Mouse (Mus musculus): ENCODE results near the gene Det1.

The Det1 gene

GRCm38 (mm10) chr7:78854051-78854450 is 7.0 kb upstream of the Det1 start:
- DNase-seq (ENCODE audit: low read depth, low spot score) = no peak

DNA sequence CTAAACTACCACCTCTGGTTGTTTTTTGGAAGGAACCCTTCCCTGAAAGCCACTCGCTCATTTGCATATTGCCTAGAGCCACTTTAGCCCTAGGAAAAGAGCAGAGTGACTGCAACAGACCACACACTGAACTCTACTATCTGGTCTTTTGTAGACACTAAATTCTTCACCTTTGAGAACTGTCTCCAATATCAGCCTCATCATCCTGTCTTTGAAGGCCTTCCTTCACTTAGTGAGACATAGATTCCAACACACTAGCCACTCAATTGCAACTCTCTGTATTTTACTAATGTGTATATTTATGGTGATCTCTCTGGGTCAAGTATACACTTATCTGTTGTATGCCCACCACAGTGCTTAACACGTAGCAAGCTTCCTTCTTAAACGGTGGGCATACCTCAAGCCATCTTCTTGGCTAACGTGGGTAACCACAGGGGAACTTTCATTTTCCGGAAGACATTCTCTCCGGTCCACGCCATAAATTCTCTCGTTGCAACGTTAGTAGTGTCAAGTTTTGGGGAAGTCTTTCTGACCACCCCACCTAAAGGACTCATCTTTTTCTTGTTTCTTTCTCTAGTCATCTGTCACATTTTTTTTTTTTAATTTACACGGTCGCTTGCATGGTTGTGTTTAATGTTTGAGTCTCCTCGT is 872 bp downstream of the Det1 start:
- DNase-seq (ENCODE audit: low read depth, low spot score) = no peak

- DNase-seq (ENCODE audit: low read depth, low spot score) = no peak
Observed at GRCm38 (mm10) chr7:78841601-78842000, 5.5 kb downstream of the Det1 start.

- DNase-seq (ENCODE audit: low read depth, low spot score) = no peak
Observed at GRCm38 (mm10) chr7:78837250-78837649, 9.8 kb downstream of the Det1 start.

- DNase-seq (ENCODE audit: low read depth, low spot score) = no peak
Observed at GRCm38 (mm10) chr7:78835656-78836055, 11.4 kb downstream of the Det1 start.

- DNase-seq (ENCODE audit: low read depth, low spot score) = no peak
Observed at GRCm38 (mm10) chr7:78827749-78828362, 19.2 kb downstream of the Det1 start.

GRCm38 (mm10) chr7:78826682-78827385 is 20.2 kb downstream of the Det1 start:
- DNase-seq (ENCODE audit: low read depth, low spot score) = no peak

- no peak for DNase-seq (ENCODE audit: low read depth, low spot score)
Observed at GRCm38 (mm10) chr7:78818336-78818735, 28.7 kb downstream of the Det1 start.

DNA sequence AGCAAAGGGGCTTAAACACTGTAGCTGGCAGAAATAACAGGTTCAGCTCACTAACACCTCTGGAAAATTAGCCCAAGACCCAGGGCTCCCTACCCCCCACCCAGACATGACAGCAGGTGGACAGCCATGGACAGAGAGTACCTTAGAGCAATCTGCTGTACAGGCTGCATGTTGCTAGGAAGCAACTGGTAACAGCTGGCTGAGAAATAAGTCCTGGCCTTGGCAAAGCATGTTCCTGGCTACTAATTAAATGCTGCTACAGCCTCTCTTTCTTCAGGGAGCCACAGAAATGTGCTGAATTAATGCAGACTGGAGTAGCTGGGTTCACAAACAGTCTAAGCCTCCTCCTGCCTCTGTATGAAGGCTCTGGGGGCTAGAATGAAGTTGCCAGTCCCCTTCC is 32.3 kb downstream of the Det1 start:
- DNase-seq (ENCODE audit: low read depth, low spot score) = no peak

- no peak for DNase-seq (ENCODE audit: low read depth, low spot score)
Observed at GRCm38 (mm10) chr7:78813791-78814190, 33.3 kb downstream of the Det1 start.

GRCm38 (mm10) chr7:78807192-78807591 is 39.9 kb downstream of the Det1 start:
- DNase-seq (ENCODE audit: low read depth, low spot score) = no peak

DNA sequence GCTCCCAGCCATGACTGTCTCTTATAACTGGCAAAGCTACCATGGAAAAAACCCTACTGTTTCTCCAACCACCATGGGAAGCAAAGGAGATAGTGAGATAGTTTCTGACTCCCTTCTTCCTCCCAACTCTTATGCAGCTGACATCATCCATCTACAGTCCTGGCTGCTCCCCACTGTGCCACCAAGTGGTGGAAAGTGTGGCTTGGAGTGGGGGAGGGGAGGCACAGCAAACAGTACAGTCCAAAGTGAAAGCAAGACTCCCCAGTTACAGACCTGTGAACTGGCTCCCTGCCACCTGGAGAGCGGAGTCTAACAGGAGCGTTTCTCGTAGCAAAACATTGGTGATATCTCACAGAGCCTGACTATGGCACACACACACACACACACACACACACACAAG is 43.2 kb downstream of the Det1 start:
- no peak for DNase-seq (ENCODE audit: low read depth, low spot score)

GRCm38 (mm10) chr7:78799730-78800496 is 47.1 kb downstream of the Det1 start:
- no peak for DNase-seq (ENCODE audit: low read depth, low spot score)

DNA sequence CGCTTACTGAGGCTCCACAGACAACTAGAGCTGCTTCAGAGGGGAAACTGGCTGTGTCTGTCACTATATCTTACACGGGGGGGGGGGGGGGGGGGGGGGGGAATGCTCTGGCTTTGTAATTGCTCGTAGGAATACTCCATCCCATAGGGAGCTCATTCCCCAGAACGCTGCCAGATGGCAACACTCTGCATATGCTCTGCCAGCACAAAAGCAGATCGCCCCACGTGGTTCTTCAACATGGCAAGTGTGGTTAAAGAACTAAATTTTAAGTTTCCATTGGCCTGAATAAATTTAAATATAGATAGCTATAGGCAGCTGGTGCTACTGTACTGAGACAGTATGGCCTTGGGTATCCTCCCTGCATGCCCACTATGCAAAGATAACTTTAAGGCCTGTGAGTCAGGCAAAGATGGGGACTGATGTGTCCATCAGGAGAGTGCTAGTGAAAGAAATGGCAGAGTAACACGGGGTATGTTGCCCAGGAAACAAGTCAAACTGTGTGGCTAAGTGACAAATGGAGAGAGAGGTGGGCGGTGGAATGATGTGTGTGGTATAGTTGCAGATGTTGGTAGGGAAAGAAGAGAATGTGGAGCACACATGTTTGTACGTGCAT is 49.1 kb downstream of the Det1 start:
- DNase-seq (ENCODE audit: low read depth, low spot score) = peak; percentile 82

- peak; percentile 88 for DNase-seq (ENCODE audit: low read depth, low spot score)
Observed at GRCm38 (mm10) chr7:78796624-78797023, 50.4 kb downstream of the Det1 start.

GRCm38 (mm10) chr7:78794571-78795092 is 52.4 kb downstream of the Det1 start:
- DNase-seq (ENCODE audit: low read depth, low spot score) = no peak

DNA sequence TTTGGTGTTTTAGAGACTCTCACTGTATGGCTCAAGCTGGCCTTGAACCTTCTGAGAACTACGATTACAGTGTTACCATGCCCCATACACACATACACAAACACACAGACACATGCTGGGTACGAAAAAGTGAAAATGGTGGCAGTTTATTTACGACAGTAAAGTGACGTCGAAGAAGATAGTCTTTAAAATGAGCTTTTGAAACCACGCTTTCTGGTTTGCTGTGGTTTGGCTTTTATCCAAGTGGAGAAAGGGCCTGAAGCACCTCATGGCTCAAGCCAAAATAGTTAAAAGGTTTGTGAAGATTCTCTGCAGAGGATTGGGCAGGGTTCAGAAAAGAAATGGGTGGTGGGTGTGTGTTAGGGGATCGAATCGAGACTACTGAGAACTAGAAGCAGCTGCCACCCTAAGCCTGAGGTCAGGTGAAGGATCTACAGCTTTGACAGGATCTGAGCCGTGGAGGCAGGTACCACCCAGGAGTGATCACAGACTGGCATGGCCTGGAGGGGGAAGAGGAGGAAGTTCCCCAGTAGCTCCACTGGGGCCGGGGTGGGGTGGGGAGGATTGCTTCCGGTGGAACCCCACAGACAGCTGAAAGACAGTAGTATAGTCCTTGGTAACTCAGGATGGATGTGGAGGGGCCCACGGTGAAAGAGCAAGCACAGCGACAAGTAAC is 53.0 kb downstream of the Det1 start:
- no peak for DNase-seq (ENCODE audit: low read depth, low spot score)

DNA sequence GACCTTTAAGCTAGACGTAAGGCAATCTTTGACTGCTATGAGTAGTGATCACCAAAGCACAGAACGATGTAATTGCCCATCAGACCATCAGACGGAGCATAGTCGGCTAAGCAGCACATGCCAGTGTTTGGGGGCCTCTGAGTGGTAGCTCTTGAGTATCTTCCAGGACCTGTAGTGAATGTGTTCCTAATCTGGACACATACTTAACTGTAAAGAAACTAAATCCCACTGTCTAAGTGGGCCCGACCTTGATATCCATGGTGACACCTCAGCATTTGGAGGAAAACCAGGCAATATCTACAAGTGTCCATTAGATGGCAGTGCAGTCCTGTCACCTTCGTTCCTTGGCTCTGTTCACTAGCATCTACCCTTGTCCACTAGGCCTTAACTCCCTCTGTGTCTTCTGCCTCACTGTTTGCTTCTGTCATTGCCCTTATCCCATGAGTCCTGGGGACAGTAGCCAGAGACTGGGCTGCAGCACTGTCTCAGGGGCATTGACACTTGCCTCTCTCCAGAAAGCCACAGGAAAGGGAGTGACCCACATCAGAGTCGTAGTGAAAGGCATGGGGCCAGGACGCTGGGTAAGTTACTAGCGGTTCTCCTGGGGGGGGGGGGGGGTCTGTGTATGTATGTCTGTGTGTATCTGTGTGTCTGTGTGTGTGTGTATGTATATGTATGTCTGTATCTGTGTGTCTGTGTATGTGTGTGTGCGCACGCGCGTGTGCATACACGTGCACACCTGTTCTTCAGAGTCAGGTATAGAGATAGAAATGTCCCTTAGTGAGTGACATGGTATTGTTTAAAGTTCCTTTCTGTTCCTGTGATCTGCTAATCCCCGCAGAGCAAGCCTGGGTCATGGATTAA is 55.5 kb downstream of the Det1 start:
- DNase-seq (ENCODE audit: low read depth, low spot score) = no peak

DNA sequence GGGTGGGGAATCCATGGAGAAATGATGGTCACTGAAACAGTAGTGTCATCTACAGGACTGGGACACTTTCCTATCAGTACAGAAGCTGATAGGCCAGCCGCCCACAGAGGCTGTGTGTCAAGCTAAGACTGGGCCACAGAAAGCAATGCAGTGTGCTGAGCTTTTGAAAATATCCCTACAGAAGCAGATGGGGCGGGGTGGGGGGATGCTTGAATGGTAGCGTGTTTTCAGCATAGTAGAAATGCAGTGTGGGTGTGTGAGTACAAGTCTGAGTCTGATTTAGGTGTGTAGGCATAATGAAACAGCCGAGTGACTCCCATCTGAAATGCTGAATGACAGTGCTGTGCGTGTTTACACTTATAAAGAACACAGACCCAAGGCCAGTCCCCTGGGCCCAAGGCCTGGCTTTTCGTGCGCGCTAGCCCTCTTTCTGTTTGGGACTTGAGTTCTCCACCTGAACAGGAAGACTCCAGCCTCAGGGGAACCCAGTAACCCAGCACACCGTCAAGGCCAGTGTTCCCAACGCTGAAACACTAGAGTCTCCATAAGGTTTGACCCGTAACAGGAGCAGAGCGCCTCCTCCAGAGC is 59.2 kb downstream of the Det1 start:
- DNase-seq (ENCODE audit: low read depth, low spot score) = no peak

DNA sequence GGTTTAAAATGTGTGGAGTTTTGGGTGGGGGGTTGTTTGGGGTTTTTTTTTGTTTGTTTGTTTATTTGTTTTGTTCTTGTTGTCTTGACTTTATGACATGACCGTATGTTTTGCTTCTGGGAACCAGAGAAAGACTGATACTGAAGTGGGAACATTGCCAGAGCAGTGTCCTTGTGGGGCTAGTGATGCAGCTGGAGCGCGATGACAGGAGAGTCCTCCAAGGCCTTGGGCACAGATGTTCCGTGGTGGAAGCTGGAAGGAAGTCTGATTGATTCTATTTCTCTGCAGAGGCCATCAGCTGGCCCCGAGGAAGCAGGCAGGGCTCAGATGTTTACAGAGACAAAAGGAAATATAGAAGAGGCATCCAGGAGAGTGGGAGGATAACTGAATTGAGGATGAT is 61.2 kb downstream of the Det1 start:
- no peak for DNase-seq (ENCODE audit: low read depth, low spot score)
